Mouse (Mus musculus) fibroblast of lung, adult 2 months (primary cell): Measurements from ENCODE around the gene Actl10.

Source experiments
- DNase-seq: peaks from one replicate; pipeline ENCODE4 v3.0.0-alpha.2; 2011; ENCODE audit warnings: low read depth

The Actl10 gene

DNA sequence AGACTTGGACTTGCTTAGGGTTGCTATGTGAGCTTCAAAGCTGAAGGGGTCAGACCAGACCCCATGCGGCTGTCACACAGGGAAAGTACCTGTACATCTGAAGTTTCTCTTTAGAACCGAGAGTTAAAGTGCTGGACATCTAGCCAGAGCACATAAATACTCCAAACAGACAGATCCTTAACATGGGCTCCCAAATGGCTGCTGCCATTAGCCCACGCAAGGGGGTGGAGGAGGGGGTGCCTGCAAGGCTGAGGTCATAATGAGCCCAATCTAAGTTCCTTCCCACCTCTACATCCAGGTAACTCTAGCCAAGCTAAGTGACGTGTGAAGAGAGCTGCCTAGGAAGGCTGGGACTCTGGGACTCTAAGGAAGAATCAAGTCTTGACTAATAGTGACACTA lies at the start of gene Actl10:
Actl10 (plus strand) TSS at position 301 of the 400 bp plus-strand sequence.
- no peak for DNase-seq

GRCm38 (mm10) chr2:154507076-154507475 lies 44.5 kb upstream of the Actl10 start:
- no peak for DNase-seq

DNA sequence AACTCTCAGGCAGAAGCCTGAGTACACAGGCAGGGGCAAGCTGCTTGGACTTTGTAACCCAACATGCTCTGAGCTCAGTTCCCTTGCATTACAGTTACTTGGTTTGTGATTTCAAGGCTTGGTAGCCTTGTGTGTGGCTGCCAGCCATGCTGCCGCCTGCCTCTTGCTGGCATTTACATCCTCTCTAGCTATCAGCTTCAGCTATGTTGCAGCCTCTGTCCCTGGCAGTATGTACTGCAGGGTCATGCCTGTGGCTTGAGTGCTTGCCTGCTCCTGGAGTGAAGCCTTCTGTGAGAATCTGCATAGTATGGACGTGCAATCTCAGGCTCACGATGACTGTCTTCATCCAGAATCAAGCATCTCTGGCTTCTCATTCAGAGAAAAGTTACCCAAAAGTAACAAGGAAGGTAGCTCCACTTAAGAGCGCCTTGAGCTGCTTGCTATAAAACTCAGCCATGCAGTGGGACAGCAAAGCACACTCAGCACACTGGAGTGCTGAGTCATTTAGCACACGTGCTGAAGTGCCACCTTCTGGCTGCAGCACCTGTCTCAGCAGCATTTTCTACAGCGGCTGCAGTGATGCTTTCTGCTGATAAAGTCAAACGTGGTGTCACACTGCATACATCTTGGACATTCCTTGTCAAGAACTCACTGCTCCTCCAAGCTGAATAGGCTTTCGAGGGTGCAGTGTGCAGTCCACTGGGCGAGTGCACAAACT lies 43.9 kb upstream of the Actl10 start:
- peak; percentile 30 for DNase-seq

- no peak for DNase-seq
Observed at GRCm38 (mm10) chr2:154508450-154508849, 43.1 kb upstream of the Actl10 start.

DNA sequence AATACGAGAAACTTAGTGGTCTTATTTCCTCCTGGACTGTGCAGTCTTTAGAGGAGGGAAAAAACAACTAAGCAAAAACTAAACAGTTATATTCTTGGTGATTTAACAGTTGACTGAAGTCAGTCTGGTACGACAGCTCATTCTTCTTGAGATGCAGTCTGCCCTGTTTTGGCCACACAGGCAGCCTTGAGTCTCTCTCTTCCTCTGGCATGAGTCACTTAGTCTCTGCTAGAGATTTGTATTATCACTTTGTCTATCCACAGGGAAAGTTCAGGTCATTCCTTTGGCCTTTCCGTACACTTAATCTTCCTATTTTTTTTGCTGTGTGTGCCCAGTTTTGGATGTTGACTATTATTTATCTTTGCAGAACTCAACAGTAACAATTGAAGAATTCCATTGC lies 41.4 kb upstream of the Actl10 start:
- no peak for DNase-seq

DNA sequence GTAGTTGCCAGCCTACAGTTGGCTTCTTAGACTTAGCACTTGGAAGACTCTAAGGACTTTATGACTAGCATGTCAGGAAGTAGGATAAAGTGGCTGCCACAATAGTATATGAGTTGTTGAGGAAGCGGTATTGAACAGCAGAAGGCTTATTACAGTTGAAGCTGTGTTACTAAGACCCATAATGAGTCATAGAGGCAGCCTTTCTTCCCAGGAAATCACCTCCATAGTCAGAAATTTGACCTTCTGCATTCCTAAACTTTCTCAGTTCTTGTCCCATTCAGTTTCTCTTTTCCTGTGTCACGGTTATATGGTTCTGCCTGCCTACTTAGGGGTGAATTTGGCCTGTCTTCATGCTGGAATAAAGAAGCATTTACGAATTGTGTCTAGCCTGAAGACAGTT lies 34.6 kb upstream of the Actl10 start:
- DNase-seq: no peak

GRCm38 (mm10) chr2:154517424-154517823 lies 34.2 kb upstream of the Actl10 start:
- DNase-seq: no peak

DNA sequence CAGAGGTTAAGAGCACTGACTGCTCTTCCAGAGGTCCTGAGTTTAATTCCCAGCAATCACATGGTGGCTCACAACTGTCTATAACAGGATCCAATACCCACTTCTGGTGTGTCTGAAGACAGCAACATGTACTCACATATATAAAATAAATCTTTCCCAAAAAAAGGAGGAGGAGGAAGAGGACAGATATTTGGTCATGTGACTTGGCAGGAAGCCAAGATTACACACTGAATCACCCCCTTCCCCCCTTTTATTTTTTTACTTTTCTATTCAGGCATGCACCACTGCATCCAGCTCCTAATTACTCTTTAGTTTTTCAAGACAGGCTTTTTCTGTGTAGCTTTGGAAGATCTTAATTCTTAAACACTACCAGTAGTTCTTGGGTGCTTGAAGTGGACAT lies 30.1 kb upstream of the Actl10 start:
- no peak for DNase-seq

DNA sequence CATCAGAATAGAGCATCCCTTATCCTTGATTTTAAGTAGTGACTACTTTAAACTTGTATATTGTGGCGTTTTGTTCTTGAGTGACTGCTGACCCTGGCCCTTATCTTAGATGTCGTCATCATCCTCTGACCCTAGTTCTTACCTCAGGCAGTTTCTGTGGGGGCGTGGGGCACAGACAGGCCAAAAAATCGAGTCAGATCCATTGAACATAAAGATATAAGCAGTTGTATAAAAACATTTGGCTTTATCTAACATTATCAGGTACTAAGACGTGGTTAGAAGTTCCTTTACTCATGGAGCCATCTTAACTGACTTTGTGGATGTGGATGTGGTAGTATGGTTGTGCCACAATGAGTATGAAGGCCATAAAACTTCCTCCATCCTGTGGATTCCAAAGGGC lies 29.2 kb upstream of the Actl10 start:
- DNase-seq: no peak

GRCm38 (mm10) chr2:154525285-154525684 lies 26.3 kb upstream of the Actl10 start:
- no peak for DNase-seq

DNA sequence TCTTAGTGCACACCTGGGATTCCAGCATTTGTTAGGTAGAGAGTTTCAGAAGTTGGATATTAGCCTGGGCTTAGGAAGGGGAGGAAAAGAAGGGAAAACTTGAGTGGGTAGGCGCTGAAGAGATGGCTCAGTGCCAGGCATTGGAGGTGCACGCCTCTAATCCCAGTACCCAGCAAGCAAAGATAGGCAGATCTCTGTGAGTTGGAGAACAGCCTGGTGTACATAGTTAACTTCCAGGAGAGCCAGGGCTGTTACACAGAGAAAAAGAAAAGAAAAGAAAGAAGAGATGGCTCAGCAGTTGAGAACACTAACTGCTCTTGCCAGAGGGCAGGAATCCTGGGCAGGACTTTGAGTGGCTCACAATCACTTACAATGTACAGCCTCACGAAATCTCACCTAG lies 25.0 kb upstream of the Actl10 start:
- DNase-seq: no peak

- DNase-seq: no peak
Observed at GRCm38 (mm10) chr2:154532888-154533287, 18.7 kb upstream of the Actl10 start.

DNA sequence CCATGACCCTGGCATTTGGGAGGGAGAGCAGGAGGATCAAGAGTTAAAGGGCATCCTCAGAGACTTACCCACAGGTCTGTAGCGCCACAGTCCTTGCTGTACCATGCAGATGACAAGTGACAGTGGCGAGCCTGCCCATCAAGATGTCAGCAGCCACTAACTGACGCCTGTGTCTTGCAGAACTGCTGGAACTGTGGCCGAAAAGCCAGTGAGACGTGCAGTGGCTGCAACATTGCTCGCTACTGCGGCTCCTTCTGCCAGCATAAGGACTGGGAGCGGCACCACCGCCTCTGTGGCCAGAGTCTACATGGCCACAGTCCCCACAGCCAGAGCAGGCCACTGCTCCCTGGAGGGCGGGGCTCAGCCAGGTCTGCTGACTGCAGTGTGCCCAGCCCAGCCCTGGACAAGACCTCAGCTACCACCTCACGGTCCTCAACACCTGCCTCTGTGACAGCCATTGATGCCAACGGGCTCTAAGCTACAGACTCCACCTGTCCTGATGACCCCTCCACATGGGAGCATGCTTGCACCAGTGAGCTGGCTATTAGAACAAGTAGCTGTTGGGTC lies 16.8 kb upstream of the Actl10 start:
- DNase-seq: no peak

- no peak for DNase-seq
Observed at GRCm38 (mm10) chr2:154538310-154538709, 13.3 kb upstream of the Actl10 start.

- DNase-seq: no peak
Observed at GRCm38 (mm10) chr2:154538710-154539109, 12.9 kb upstream of the Actl10 start.

- DNase-seq: no peak
Observed at GRCm38 (mm10) chr2:154539720-154540119, 11.9 kb upstream of the Actl10 start.

DNA sequence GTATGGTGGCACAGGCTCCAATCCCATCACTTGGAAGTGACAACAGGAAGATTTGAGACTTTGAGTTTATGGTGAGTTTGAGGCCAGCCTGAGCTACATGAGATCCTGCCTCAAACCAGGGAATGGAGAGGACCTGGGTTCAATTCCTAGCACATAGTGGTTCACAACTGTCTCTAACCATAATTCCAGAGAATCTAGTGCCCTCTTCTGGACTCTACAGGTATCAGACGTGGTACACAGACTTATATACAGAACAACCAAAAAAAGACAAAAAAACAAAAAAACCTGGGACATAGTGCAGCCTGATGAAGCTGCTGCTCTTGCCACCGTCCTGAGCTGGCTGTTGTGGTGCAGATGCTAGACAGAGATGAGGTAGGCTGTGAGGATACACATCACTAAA lies 9.9 kb upstream of the Actl10 start:
- no peak for DNase-seq

GRCm38 (mm10) chr2:154543567-154544347 lies 7.8 kb upstream of the Actl10 start:
- peak; percentile 56 for DNase-seq

DNA sequence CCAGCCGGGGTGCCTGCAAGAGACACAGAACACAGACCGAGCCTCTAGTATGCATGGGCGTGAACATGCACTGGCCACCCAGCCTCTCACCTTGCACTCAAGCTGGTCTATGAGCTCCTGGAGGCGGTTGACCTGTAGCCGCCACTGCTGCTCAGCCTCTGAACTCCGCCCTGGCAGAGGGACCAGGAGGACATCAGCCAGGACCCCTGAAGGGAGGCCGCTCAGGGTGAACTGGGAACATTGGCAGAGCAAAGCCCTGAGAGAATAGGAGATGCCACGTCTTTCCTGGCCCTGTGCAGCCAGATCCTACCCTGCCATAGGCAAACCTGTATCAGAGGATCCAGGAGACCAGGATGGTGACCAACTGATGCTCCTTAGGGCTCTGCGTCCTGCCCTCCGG lies 4.9 kb upstream of the Actl10 start, which contains the start of gene 1700003F12Rik:
1700003F12Rik (plus strand) TSS at position 375 of the 400 bp plus-strand sequence.
- no peak for DNase-seq

DNA sequence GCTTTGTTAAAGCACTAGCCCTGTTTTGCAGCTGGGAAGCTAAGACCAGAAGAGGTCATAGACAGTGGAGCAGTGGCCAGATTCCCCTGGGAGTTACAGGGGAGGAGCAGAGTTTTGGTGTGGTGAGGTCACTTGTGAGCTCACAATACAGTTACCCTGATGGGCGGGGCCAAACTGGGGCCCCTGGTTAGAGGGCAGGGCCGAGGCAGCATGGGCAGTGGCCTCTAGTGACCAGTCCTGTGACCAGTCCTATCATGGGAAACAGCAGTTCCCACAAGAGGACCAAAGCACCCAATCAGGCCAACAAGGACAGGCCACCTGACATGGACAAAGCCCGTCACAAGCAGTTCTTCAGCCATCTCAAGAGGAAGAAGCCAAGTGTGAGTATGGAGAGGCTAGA lies 2.9 kb upstream of the Actl10 start:
- no peak for DNase-seq

GRCm38 (mm10) chr2:154549127-154549885 lies 2.3 kb upstream of the Actl10 start:
- DNase-seq: no peak

GRCm38 (mm10) chr2:154549886-154550189 lies 1.7 kb upstream of the Actl10 start:
- DNase-seq: no peak

- DNase-seq: no peak
Observed at GRCm38 (mm10) chr2:154550937-154551336, 639 bp upstream of the Actl10 start.
